Mouse (Mus musculus) brain, embryonic 14.5 days (tissue): ENCODE data around the gene Npr1.

Experiments used
- CTCF ChIP-seq: fragments of 200-500 bp; IDR thresholded peaks from 2 replicates; pipeline ENCODE4 v1.5.1; 2012; ENCODE audit warnings: inconsistent platforms, mild to moderate bottlenecking, moderate library complexity, borderline replicate concordance; ENCODE audit not compliant: insufficient read depth, insufficient read length; ENCODE audit errors: extremely low read depth
- POLR2A ChIP-seq: fragments of 200-500 bp; IDR thresholded peaks from 2 replicates; pipeline ENCODE4 v1.6.1; 2012; ENCODE audit warnings: mild to moderate bottlenecking, inconsistent platforms, borderline replicate concordance; ENCODE audit not compliant: poor library complexity, insufficient read depth, insufficient read length, severe bottlenecking; ENCODE audit errors: extremely low read depth

DNA sequence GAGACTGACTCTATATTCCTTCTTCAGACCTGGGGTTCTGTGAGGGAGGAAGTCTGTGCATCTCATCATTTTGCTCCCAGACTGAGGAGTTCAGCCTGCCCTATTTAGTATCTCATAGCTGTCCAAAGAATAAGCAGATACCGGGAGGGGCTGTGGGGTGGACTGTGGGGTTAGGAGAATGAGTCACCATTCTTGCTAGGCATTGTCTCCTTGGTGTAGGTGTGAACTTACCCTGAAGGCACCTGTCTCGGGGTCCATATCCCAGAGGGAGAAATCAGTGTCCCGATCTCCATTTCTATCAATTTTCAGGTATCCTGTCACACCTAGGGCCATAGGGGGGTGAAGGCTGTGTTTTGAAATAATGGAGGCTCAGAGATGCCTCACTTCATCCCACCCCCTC lies 3.7 kb downstream of the Npr1 start:
- TF ChIP-seq POLR2A = no peak
- TF ChIP-seq CTCF = no peak
